ENCODE assay signal across 9 mouse cellular contexts in genomic region chr12:85286941-85287340, GRCm38 (mm10). TPM values are rescaled to one million over a fixed set of nuclear protein-coding genes. Genes with fewer than 3 reads are reported as not detected.
DNase-seq lines count a peak whose midpoint lies in the region; ATAC-seq and TF ChIP-seq lines count a peak whose summit lies in the region.
"Had no signal": no experiment of that assay in that cellular context is flagged by ENCODE, and none has a peak within 500 bp of the region (broad histone marks: within the 10 kb centered on the region; RNA-seq: fewer than 3 reads in every experiment).

No protein-coding gene starts in this region.

- no peak for ATAC-seq in lung, embryonic 14.5 days (ENCODE audit: insufficient read depth)
- no peak for ATAC-seq in forebrain, embryonic 11.5 days (replicated peaks; ENCODE audit: low FRiP score)
- ATAC-seq: Patski had no signal

- H3K27me3 ChIP-seq in cerebellum, adult 2 months (ENCODE audit: control insufficient read depth, insufficient read depth, low read length) = peaks cover 2% of the 10 kb centered on the region; the same call in 1 of the 2 replicates
- H3K27me3 ChIP-seq in lung, embryonic 14.5 days (ENCODE audit: insufficient read depth, low read length) = no peaks in the 10 kb centered on the region
- H3K27me3 ChIP-seq in thymus, adult 2 months (ENCODE audit: control insufficient read depth, insufficient read depth, low read length) = no peaks in the 10 kb centered on the region; the same call in 1 of the 2 replicates
- no peaks in the 10 kb centered on the region for H3K27me3 ChIP-seq in forebrain, embryonic 11.5 days (ENCODE audit: control insufficient read depth, insufficient read depth, low read length)
- H3K27me3 ChIP-seq: Patski had no signal

- WGBS in cerebellum, adult 2 months = 41% methylated on average over 4 of the region's 5 CpGs
- WGBS in lung, embryonic 14.5 days = 24% methylated on average over 3 of the region's 5 CpGs
- WGBS in thymus, adult 2 months = 35% methylated on average over 5 of the region's 5 CpGs
- 35% methylated on average over 2 of the region's 5 CpGs for WGBS in forebrain, embryonic 11.5 days

- H3K9me3 ChIP-seq in lung, embryonic 14.5 days (ENCODE audit: low read depth, low read length) = no peaks in the 10 kb centered on the region
- no peaks in the 10 kb centered on the region for H3K9me3 ChIP-seq in forebrain, embryonic 11.5 days (ENCODE audit: control insufficient read depth, low read length)

- no peaks in the 10 kb centered on the region for H3K36me3 ChIP-seq in lung, embryonic 14.5 days (ENCODE audit: insufficient read depth)
- no peaks in the 10 kb centered on the region for H3K36me3 ChIP-seq in thymus, adult 2 months (ENCODE audit: control insufficient read depth, insufficient read depth, low read length)
- H3K36me3 ChIP-seq in forebrain, embryonic 11.5 days (ENCODE audit: control insufficient read depth, insufficient read depth, low read length) = no peaks in the 10 kb centered on the region

- no peak for DNase-seq in cerebellum, adult 2 months
- no peak for DNase-seq in cerebellum, postnatal 36 days
- peak; percentile 60 for DNase-seq in lung, embryonic 14.5 days
- no peak for DNase-seq in lung, adult 18-20 months
- peak; percentile 49 for DNase-seq in thymus, adult 2 months
- no peak for DNase-seq in forebrain, embryonic 11.5 days (ENCODE audit: low spot score)
- DNase-seq in layer of hippocampus, postnatal 10 days (ENCODE audit: low spot score in 2 of 2) = no peak

- H3K4me3 ChIP-seq in cerebellum, adult 2 months (replicated peaks; ENCODE audit: insufficient read depth, low read depth, low read length) = no peak overlapping the region
- no peak overlapping the region for H3K4me3 ChIP-seq in lung, embryonic 14.5 days (ENCODE audit: low read depth, low read length)
- no peak overlapping the region for H3K4me3 ChIP-seq in embryonic fibroblast, embryonic 13.5 days (ENCODE audit: insufficient read depth, low read length)
- H3K4me3 ChIP-seq in thymus, adult 2 months (ENCODE audit: control insufficient read depth, insufficient read depth, low read length) = no peak overlapping the region
- no peak overlapping the region for H3K4me3 ChIP-seq in forebrain, embryonic 11.5 days (ENCODE audit: low read depth, low read length)

- 0 out of 2 replicates have a peak, but pooled peaks have one; percentile 16 for TF ChIP-seq CTCF in cerebellum, adult 2 months (IDR thresholded peaks at IDR 0.05; ENCODE audit: borderline replicate concordance, insufficient read depth, low read depth, low read length)
- peak; percentile 62 for TF ChIP-seq CTCF in lung, embryonic 14.5 days (IDR thresholded peaks at IDR 0.05; ENCODE audit: low read depth)
- TF ChIP-seq CTCF in embryonic fibroblast, embryonic 13.5 days (IDR thresholded peaks at IDR 0.05; ENCODE audit: borderline replicate concordance, insufficient read depth, low read length) = peak; percentile 49; the same call in 1 of the 2 replicates
- no peak for TF ChIP-seq CTCF in thymus, adult 2 months (IDR thresholded peaks at IDR 0.05; ENCODE audit: borderline replicate concordance, control insufficient read depth, extremely low read depth, insufficient read depth, low read length, poor library complexity)

- H3K27ac ChIP-seq in cerebellum, adult 2 months (ENCODE audit: insufficient read depth, low read length) = no peak overlapping the region
- no peak overlapping the region for H3K27ac ChIP-seq in lung, embryonic 14.5 days (ENCODE audit: low read depth)
- H3K27ac ChIP-seq in embryonic fibroblast, embryonic 13.5 days (ENCODE audit: insufficient read depth, low read length) = no peak overlapping the region
- no peak overlapping the region for H3K27ac ChIP-seq in thymus, adult 2 months (ENCODE audit: control insufficient read depth, insufficient read depth, low read length)
- no peak overlapping the region for H3K27ac ChIP-seq in forebrain, embryonic 11.5 days (ENCODE audit: low read depth, low read length)

- H3K9ac ChIP-seq in lung, embryonic 14.5 days = no peak overlapping the region
- H3K9ac ChIP-seq in forebrain, embryonic 11.5 days (ENCODE audit: low read length) = no peak overlapping the region

- no peak for TF ChIP-seq POLR2A in cerebellum, adult 2 months (IDR thresholded peaks at IDR 0.05; ENCODE audit: borderline replicate concordance, insufficient read depth, low read length)
- no peak for TF ChIP-seq POLR2A in embryonic fibroblast, embryonic 13.5 days (IDR thresholded peaks at IDR 0.05; ENCODE audit: low read depth, low read length)
- no peak for TF ChIP-seq POLR2A in thymus, adult 2 months (IDR thresholded peaks at IDR 0.05; ENCODE audit: control insufficient read depth, extremely low read depth, insufficient read depth, low read length, poor library complexity)

- H3K4me1 ChIP-seq in cerebellum, adult 2 months (ENCODE audit: control insufficient read depth, insufficient read depth, low read length) = 0 out of 2 replicates have a peak, but pooled peaks cover 3% of the 10 kb centered on the region
- 0 out of 2 replicates have a peak, but pooled peaks cover 7% of the 10 kb centered on the region for H3K4me1 ChIP-seq in lung, embryonic 14.5 days (ENCODE audit: insufficient read depth)
- H3K4me1 ChIP-seq in embryonic fibroblast, embryonic 13.5 days (ENCODE audit: control insufficient read depth, insufficient read depth, low read length) = peaks cover 3% of the 10 kb centered on the region; the same call in 1 of the 2 replicates
- H3K4me1 ChIP-seq in thymus, adult 2 months (replicated peaks; ENCODE audit: control insufficient read depth, insufficient read depth, low read length) = 0 out of 2 replicates have a peak, but pooled peaks cover 3% of the 10 kb centered on the region
- no peaks in the 10 kb centered on the region for H3K4me1 ChIP-seq in forebrain, embryonic 11.5 days (replicated peaks; ENCODE audit: control insufficient read depth, insufficient read depth, low read length)

- no peak overlapping the region for H3K4me2 ChIP-seq in lung, embryonic 14.5 days
- H3K4me2 ChIP-seq in forebrain, embryonic 11.5 days (ENCODE audit: low read depth, low read length, severe bottlenecking) = no peak overlapping the region

RNA-seq across cellular contexts. Expression of gene Acyp1, which starts 1.3 kb away (rescaled TPM):
- polyA plus RNA-seq in cerebellum, adult 2 months (2012; rRNA removed) = 77.8 and 88.8 TPM in 2 replicates
- polyA plus RNA-seq in lung, embryonic 14.5 days (2014; fragmentation: Nextera tagmentation; extraction: Ambion mirVana) = 37.6 and 42.7 TPM in 2 replicates
- polyA plus RNA-seq in embryonic fibroblast, embryonic 13.5 days (2011; ENCODE audit: insufficient read length, low read depth, missing spikeins) = 16.4 and 17.7 TPM in 2 replicates
- polyA plus RNA-seq in thymus, adult 2 months (2012; rRNA removed) = 14.2 and 15.3 TPM in 2 replicates
- 53.6 and 61.9 TPM in 2 replicates for polyA plus RNA-seq in forebrain, embryonic 11.5 days (2014; fragmentation: Nextera tagmentation; extraction: Ambion mirVana)
- 10 to 100 TPM; 30.6 to 31.9 TPM for total RNA-seq in layer of hippocampus, postnatal 10 days (2021)

RNA-seq across cellular contexts. Expression of gene Zc2hc1c, which starts 1.4 kb away (rescaled TPM):
- 0.95 and 1.1 TPM in 2 replicates for polyA plus RNA-seq in cerebellum, adult 2 months (2012; rRNA removed)
- polyA plus RNA-seq in lung, embryonic 14.5 days (2014; fragmentation: Nextera tagmentation; extraction: Ambion mirVana) = 0.93 and 1.1 TPM in 2 replicates
- polyA plus RNA-seq in embryonic fibroblast, embryonic 13.5 days (2011; ENCODE audit: insufficient read length, low read depth, missing spikeins) = 0.32 and 0.53 TPM in 2 replicates
- 0.05 and 0.15 TPM in 2 replicates for polyA plus RNA-seq in thymus, adult 2 months (2012; rRNA removed)
- polyA plus RNA-seq in forebrain, embryonic 11.5 days (2014; fragmentation: Nextera tagmentation; extraction: Ambion mirVana) = 1.2 and 1.8 TPM in 2 replicates
- under 1 TPM; 0.33 to 0.71 TPM for total RNA-seq in layer of hippocampus, postnatal 10 days (2021)

RNA-seq across cellular contexts. Expression of gene Mlh3, which starts 16.5 kb away (rescaled TPM):
- 11.7 and 12.1 TPM in 2 replicates for polyA plus RNA-seq in cerebellum, adult 2 months (2012; rRNA removed)
- polyA plus RNA-seq in lung, embryonic 14.5 days (2014; fragmentation: Nextera tagmentation; extraction: Ambion mirVana) = 8.8 and 10.2 TPM in 2 replicates
- polyA plus RNA-seq in embryonic fibroblast, embryonic 13.5 days (2011; ENCODE audit: insufficient read length, low read depth, missing spikeins) = 13.4 and 14.4 TPM in 2 replicates
- polyA plus RNA-seq in thymus, adult 2 months (2012; rRNA removed) = 4.7 and 5.5 TPM in 2 replicates
- 8.7 and 9.8 TPM in 2 replicates for polyA plus RNA-seq in forebrain, embryonic 11.5 days (2014; fragmentation: Nextera tagmentation; extraction: Ambion mirVana)
- total RNA-seq in layer of hippocampus, postnatal 10 days (2021) = 10 to 100 TPM; 12.3 to 13.3 TPM

RNA-seq across cellular contexts. Expression of gene Nek9, which starts 52.2 kb away (rescaled TPM):
- 38.6 and 40.1 TPM in 2 replicates for polyA plus RNA-seq in cerebellum, adult 2 months (2012; rRNA removed)
- 17.2 and 18.2 TPM in 2 replicates for polyA plus RNA-seq in lung, embryonic 14.5 days (2014; fragmentation: Nextera tagmentation; extraction: Ambion mirVana)
- polyA plus RNA-seq in embryonic fibroblast, embryonic 13.5 days (2011; ENCODE audit: insufficient read length, low read depth, missing spikeins) = 59.0 and 65.8 TPM in 2 replicates
- polyA plus RNA-seq in thymus, adult 2 months (2012; rRNA removed) = 32.1 and 34.7 TPM in 2 replicates
- 13.8 and 14.0 TPM in 2 replicates for polyA plus RNA-seq in forebrain, embryonic 11.5 days (2014; fragmentation: Nextera tagmentation; extraction: Ambion mirVana)
- total RNA-seq in layer of hippocampus, postnatal 10 days (2021) = 10 to 100 TPM; 29.6 to 31.7 TPM

Comparison
In these comparisons a context has a peak if more than half of its experiments do, and no peak if none do; other contexts are left out.
1. DNase-seq: peak in lung, embryonic 14.5 days (single experiment) and thymus, adult 2 months (single experiment); none in cerebellum, adult 2 months (0 of 2), cerebellum, postnatal 36 days (0 of 2), lung, adult 18-20 months (0 of 2), forebrain, embryonic 11.5 days (single experiment) and layer of hippocampus, postnatal 10 days (0 of 2).